Mouse (Mus musculus): Measurements from ENCODE around the gene Ap5z1.
A peak's percentile ranks its signal among the peaks of the same experiment; 100 is the strongest.

The Ap5z1 gene

GRCm38 (mm10) chr5:142440451-142441147 lies 23.1 kb upstream of the Ap5z1 start:
- DNase-seq, result peak; percentile 86 to 92

- peak in 1 of 2 experiments; percentile 37 for DNase-seq
These were observed 22.3 kb upstream of the Ap5z1 start for GRCm38 (mm10) chr5:142441332-142442044.

DNA sequence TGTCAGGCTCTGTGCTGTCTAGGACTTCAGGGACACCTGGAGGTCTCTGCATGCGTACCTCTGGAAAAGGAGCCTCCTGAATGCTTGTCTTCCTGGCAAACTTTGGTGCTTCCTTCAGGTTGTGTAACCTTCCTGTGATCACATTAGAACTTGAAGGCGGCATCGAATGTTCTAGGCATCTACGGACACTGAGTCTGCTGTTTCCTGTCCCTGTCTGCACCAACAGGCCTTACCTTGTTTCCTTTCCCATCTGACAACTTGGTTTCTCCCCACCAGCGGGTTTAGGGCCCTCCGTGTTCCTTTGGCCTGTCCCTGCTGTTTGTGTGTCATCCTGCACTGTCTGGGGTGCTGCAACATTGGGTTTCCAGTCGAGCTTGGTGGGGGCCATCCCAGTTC lies 21.7 kb upstream of the Ap5z1 start:
- DNase-seq, result no peak

GRCm38 (mm10) chr5:142443514-142443913 lies 20.2 kb upstream of the Ap5z1 start:
- DNase-seq, result no peak

GRCm38 (mm10) chr5:142443994-142444393 lies 19.8 kb upstream of the Ap5z1 start:
- DNase-seq, result no peak

- no peak for DNase-seq
These were observed 18.8 kb upstream of the Ap5z1 start for GRCm38 (mm10) chr5:142444791-142445531.

DNA sequence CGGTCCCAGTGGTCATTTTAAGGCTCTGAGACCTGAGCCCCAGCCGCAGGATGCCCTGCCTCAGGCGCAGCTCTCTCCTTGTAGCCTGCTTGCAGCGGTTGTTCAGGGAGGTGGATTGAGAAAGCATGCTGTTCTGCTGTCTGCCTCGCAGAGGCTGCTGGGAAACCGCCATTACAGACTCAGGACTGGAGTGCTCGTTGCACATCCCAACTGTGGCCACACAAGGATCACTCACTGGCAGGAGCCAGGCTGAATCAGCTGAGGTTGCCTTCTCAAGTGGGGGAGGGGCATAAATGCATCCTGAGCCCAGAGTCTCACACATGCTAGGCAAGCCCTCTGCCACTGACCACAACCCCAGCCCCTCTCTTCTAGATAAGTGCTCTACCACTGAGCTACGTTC lies 18.0 kb upstream of the Ap5z1 start:
- no peak for DNase-seq

DNA sequence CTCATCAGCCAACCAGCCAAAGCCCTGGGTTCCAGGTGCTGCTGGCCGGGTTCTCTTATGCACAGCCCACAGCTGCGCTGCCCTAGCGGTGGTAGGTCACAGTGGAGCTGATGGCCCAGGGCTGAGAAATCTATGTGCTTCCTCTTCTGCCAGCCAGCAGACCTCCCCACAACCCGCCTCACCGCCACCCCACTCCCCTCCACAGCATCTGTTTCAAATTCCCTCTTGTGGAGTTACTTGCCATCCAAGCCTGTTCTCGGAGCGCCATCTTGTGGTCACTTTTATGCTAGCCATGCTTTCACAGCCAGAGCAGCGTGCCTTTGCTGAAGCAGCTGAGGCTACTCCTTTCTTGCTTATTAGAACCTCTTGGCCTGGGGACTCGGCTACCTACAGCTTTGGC lies 15.7 kb upstream of the Ap5z1 start:
- DNase-seq, result peak; percentile 72 to 77

- DNase-seq, result no peak
These were observed 15.1 kb upstream of the Ap5z1 start for GRCm38 (mm10) chr5:142448623-142449022.

- no peak for DNase-seq
These were observed 12.9 kb upstream of the Ap5z1 start for GRCm38 (mm10) chr5:142450846-142451245.

- DNase-seq, result no peak
These were observed 12.0 kb upstream of the Ap5z1 start for GRCm38 (mm10) chr5:142451759-142452158.

- no peak for DNase-seq
These were observed 10.0 kb upstream of the Ap5z1 start for GRCm38 (mm10) chr5:142453742-142454141.

DNA sequence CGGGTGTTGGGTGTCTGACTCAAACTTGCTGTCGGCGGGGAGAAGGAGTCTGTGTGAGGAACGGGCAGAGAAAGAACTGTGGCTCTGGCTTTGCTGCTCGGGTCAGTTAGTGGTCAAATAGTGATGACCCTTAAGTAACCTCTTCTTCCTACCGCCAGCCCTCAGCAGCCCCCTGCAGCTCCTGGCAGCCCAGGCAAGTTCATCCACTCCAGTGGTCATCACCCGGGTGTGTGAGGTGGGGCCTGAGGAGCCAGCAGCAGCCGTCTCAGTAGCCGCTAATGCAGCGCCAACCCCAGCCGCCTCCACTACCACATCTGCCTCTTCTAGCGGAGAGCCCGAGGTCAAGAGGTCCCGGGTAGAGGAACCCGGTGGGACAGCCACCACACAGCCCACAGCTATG lies 7.4 kb upstream of the Ap5z1 start:
- no peak for DNase-seq

- DNase-seq, result no peak
These were observed 6.4 kb upstream of the Ap5z1 start for GRCm38 (mm10) chr5:142457345-142457744.

- no peak for DNase-seq
These were observed 4.8 kb upstream of the Ap5z1 start for GRCm38 (mm10) chr5:142458791-142459557.

DNA sequence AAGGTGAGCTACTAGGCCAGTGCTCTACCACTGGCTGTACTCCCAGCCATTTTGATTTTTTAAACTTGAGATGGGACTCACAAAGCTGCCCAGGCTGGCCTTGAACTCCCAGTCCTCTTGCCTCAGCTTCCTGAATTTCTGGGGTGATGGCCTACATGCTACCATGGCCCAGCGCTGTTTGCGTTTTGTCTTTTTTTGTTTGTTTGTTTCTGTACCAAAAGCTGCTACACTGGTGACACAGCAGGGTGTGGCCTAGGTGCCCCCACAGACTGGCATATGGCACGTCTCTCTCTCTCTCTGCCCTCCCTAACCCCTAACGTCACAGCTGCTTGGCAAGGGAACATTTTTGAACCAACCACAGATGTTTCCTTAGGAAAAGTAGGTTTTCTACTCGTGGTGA lies 3.9 kb upstream of the Ap5z1 start:
- DNase-seq, result no peak

GRCm38 (mm10) chr5:142461942-142462640 lies 1.7 kb upstream of the Ap5z1 start:
- DNase-seq, result no peak

DNA sequence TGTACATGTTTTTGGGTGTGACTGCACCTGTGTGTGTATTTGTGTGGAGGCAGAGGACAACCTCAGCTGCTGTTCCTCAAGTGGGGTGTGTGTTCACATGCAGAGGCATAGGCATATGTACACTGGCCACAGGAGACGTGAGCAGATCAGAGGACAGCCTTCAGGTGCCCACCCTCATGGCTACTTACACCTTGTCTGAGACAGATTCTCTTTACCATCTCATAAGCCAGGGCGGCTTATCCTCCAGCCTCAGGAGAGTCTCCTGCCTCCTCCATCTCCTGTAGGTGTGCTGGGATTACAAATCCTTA lies 1.1 kb upstream of the Ap5z1 start:
- no peak for DNase-seq

DNA sequence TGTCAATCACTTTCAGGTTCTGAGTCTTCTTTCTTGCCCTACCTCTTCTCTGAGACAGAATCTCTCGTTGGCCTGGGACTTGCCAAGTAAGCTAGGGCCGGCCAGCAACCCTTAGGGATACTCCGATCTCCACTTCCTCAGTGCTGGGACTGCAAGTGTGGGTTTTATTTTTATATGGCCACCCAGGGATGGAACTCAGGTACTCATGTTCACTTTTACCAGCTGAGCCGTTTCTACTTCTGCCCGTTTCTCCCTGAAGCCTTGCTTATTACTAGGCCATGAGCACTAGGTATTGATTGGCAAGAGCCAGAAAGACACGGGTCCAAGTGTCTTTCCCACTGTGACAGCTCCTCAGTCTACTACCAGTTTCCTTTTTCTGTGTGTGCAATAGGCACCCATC lies 733 bp upstream of the Ap5z1 start:
- DNase-seq, result no peak

GRCm38 (mm10) chr5:142468375-142468774 lies 4.6 kb downstream of the Ap5z1 start:
- no peak for DNase-seq

- no peak for DNase-seq
These were observed 6.1 kb downstream of the Ap5z1 start for GRCm38 (mm10) chr5:142469796-142470195.

GRCm38 (mm10) chr5:142473696-142474095 lies 10.0 kb downstream of the Ap5z1 start:
- DNase-seq, result no peak

- DNase-seq, result no peak
These were observed 11.9 kb downstream of the Ap5z1 start for GRCm38 (mm10) chr5:142475669-142476068.
